Mouse (Mus musculus) heart, adult 11 months (tissue): ENCODE results near the gene Ptpn12.

ENCODE experiments used
- DNase-seq: peaks from one replicate; pipeline ENCODE4 v3.0.0; 2022

Ptpn12 gene

DNA sequence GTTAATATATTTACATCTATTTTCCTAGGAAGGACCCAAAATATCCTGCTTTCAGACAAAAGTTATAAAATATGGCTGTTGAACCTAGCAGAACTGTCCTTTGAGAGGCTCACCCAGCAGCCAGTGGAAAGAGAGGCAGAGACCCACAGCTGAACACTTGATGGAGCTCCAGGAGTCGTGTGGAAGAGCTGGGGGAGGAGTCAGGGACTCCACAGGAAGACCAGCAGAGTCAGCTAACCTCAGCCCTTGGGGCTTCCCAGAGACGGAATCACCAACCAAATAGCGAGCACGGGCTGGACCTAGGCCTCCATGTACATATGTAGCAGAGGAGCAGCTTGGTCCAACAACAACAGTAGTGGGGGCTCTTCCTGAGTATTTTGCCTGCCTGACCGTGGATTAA lies 38.6 kb downstream of the Ptpn12 start:
- peak; percentile 96 for DNase-seq

DNA sequence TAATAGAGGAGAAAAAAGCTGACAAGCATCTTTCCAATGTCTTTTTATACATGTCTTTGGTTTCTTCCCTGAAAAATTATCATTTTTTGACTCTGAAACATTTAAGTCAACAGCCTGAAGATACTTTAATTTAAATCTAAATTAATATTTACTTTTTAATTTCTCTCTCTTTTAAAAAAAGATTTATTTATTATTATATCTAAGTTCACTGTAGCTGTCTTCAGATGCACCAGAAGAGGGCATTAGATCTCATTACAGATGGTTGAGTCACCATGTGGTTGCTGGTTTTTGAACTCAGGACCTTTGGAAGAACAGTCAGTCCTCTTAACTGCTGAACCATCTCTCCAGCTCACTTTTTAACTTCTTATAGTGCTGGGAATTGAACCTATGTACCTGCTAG lies 44.8 kb downstream of the Ptpn12 start:
- no peak for DNase-seq

DNA sequence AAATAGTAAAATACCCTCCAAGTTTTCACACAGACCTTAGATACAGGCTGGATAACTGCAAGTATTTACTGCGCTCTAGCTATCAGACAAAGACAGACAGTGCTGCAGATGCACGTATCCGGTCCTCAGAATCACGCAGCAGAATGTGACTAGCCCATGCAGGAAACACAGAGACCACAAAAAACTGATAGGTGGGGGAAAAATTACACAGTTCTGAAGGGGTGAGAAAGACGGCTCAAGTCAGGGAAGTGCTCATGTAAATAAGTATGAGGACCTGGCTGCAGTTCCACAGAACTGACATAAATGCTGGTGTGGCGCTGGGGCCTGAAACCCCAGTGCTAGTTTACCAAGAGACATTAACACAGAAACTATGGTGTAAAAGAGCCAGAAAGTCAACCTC lies 53.0 kb downstream of the Ptpn12 start:
- DNase-seq, result no peak

DNA sequence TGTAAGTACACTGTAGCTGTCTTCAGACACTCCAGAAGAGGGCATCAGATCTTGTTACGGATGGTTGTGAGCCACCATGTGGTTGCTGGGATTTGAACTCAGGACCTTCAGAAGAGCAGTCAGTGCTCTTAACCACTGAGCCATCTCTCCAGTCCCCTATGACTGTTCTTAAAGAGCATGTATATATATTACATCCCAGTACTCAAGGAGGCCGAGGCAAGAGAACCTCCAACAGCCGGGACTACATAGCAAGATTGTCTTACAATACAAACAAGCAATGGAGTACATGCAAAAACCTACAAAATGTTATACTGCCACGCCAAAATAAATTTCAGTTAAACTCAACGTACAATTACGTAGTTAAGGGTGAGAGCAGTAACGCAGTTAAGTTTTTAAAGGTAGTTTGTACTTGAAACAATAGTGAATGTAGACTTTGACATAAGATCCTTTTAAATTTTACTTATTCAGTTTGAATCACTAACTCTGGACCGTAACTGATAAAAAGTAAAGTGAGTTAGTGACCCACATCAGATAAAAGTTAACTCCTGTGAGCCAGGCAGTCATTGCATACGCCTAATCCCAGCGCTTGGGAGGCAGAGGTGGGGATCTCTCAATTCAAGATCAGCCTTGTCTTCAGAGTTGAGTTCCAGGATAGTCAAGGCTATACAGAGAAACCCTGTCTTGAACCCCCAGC lies 53.9 kb downstream of the Ptpn12 start:
- DNase-seq, result no peak

DNA sequence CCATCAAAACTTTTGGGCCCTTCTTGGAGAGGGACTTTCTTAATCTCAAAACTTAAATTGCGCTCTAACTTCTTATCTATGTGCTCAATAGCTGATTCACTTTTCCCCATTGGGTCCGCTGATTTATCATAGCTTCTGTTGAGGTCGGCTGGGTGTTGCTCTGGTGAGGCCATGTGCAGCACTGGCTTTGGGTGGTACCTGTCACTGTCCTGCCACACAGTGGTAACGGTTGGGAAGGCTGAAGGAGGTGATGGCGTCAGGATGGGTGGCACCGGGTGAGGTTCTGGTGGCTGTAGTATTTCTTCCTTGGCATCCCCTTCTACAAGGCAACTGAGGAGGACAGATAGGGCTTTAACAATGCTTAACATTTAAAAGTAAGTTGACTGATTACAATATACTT lies 57.3 kb downstream of the Ptpn12 start:
- no peak for DNase-seq

DNA sequence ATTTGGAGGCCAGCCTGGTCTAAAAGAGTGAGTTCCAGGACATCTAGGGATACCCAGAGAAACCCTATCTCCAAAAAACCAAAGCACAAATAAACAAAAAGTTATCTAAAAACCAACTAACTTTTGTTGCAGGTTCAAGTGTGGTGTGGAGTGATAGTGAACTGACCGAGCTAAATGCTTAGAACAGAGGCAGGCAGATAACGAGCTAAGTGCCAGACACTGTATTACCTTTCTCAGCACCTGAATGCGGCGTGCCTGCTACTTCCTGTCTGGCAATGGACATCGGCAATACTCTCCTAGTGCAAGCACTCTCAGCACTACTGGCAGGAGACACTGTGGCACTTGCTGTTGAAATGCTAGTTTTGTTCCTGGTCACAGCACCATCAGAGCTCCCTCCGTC lies 58.2 kb downstream of the Ptpn12 start:
- DNase-seq, result no peak

DNA sequence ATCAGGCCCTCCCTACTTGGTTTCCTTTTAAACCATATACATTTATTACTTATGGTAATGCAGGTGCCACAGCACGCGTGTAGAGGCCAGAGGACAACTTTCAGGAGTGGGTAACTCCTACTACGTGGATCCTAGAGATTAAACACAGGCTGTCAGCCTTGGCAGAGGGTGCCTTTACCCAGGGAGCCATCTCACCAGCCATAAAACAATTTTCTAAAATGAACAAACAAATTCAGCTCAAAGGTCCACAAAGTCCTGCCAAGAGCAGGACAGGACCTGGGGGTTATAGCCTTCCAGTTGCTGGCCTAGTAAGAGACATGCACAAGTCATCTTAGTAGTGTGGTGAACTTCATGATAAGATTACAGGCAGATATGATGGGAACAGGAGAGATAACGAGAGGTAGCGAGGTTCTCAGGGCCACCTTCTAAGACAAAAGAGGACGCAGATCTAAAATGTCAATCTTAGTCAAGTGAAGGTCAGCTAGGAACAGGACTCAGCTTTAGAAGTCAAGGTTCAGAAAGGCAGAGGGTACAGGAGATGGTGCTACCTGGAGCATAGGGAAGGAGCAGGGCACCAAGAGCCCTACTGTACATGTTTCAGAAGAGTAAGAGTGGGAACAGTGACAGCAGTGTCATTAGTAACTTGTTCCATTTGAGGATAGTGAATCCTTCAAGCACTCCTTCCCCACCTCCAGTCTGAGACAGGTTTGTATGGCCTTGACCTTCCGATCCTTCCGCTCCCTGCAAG lies 65.5 kb downstream of the Ptpn12 start:
- peak; percentile 52 for DNase-seq

DNA sequence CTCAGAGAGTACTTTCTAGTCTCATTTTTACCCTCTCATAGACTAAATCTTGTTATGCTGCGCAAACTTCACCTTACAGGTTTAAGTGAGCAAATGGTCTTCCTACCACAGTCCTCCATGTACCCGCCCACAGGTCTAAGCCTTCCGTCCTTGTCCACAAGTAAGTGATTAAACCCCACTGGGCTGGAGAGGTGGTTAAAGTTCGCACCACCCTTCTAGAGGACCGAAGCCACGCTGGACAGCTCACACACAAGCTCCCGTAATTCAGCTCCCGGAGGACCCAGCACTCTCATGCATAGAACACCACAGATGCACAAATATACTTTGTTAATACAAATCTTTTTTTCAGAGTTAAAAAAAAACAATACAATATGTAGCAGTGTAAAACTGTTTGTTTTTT lies 69.4 kb downstream of the Ptpn12 start:
- peak; percentile 40 for DNase-seq

DNA sequence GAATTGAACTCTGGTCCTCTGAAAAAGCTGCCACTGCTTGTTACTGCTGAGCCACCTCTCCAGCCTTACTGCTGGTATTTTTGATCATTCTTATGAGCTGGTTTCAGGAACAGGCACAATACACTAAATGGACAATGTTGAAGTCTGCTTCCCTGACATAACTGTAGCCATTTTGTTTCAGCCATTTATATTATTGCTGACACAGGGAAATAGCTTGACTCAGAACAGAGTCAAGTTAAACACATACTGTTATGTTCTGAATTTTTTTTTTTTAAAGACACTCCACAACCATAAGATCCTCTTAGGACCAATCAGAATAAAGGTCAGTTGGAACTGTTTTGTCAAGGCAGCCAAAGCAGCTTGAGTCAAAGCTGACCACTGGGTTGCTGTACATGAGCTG lies 72.2 kb downstream of the Ptpn12 start:
- DNase-seq, result no peak

DNA sequence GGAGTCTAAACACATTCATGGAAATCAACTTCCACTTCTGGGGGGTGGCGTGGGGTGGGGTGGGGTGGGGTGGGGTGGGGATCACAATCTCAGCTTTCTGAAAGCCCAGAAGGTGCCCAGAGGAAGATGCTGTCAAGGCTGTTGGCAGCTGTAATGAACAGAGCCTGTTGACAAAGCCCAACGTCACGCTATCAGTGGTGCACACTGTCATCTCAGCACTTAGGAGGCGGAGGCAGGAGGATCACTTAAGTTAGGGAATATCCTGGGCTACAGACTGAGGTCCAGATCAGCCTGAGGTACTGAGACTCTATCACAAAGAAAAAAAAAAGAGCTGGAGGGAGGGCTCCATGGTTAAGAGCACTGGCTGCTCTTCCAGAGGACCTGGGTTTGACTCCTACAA lies 81.0 kb downstream of the Ptpn12 start:
- no peak for DNase-seq

DNA sequence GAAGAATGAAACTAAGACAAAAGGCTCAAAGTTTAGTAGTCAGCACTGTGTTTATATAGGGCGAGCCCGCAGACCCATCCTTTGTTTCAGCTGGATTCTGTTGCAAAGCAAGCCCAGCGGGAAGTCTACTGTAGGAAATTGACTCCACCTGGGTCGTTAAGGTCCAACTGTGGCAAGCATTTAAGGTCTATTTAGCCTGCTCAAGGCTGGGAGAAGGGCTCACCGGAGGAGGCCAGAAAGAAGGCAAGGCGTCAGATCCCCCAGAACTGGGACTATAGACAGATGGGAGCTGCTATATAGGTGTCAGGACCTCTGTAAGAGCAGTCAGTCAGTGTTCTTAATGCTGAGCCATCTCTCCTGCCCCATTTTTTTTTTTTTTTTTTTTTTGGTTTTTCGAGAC lies 81.7 kb downstream of the Ptpn12 start:
- DNase-seq, result peak; percentile 66

DNA sequence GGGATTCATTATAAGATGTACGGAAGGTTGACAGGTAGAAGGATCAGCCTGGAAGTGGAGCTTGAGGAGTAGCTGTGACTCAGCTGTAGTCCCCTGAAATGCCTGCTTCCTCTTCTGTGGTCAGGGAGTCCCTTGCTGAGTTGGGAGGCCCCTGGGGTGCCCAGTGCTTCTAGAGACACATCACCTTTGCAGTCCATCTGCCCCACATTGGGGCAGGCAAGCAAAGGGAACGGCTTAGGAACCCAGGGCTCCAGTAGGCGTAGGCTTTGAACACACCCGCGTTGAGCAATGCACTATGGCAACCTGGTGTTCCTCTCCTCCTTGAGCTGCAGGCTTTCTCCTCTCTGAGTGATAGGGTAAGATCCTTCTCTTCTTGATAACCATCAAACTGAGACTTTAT lies 82.6 kb downstream of the Ptpn12 start:
- peak; percentile 45 for DNase-seq

DNA sequence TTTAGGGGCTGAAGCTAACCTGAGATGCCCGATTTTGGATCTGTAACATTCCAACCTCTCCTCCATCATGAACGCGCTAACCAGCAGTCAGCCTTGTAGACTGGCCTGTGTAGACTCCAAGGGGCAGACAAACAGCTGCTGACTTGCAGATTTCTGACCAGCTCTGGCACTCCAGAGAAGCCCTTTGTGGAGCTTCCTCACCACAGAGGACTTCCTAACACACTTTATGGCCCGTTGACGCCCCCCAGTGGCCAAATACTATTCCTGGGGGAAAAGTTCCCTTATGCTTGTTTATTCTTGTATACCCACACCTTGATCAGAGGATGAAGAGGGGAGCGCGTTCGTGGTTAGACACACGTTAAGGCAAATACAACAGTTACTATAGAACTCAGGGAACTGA lies 86.7 kb downstream of the Ptpn12 start:
- DNase-seq, result peak; percentile 90

DNA sequence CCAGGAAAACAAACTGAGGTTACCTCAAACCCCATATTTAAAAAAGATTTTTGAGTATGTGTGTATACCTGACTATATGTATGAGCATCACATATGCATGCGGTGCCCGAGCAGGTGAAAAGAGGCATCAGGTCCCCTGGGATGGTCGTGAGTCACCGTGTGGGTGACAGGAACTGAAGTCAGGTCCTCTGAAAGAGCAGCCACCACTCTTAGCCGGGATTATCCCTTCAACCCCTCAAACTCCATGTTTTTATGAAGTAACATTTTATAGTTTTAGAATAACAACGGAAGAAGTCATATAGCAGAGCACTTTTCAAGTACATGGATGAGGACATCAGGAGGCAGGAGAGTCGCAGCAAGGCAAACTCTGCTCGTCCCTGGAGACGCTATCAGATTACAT lies 87.2 kb downstream of the Ptpn12 start:
- peak; percentile 82 for DNase-seq

DNA sequence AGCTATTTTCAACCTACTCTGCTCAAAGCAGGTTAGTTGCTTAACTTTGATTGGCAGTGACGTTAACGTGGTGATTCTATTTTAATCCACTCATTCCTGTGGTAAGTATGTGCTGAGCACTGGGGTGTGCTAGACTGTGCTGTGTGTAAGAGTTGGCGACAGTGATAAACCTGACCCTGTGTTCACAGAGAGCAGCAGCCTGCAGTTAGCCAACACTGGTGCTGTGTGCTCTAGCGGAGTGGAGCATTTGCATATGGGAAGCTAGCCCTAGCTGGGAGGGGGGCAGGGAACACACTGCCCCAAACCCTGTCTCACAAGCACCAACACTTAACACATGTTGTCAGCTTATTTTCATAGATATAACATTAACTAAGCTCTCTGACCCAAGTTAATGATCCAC lies 87.8 kb downstream of the Ptpn12 start:
- peak; percentile 89 for DNase-seq

DNA sequence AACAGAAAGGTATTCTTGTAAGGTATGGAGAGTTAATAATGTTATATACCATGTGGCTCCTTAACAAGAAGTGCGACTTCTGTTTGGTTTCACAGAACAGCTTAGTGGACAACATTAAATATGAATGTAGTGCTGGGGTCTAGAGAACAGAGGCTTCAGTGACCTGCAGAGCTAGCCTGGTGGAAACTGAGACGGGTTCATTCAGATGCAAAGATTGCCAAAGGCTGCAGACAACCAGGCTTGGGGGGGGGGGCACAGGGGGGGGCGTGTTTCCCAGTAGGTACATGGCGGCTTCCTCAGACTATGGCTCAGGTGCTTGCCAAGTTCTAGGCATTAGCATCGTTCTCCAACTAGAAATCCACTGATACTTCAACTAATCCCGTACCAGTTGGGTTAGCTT lies 91.3 kb downstream of the Ptpn12 start:
- peak; percentile 9 for DNase-seq

DNA sequence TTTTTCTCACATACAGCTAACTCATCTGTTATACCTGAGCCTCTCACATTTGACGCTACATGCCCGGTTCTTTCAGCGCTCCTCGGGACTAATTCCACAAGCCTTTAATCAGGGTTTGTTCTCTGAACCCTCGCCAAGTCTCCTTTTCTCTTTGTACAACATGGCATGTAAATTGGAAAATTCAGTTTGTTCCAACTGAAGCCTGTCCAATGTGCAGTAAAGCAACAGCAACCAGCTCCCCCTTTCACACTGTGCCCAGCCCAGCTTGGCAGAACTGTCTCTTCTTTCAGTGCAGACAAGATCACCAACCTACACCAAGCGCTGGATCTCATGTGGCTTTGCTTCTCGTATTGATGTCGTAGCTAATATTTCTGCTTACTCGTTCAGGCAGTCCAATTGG lies 92.4 kb downstream of the Ptpn12 start:
- DNase-seq, result peak; percentile 30

DNA sequence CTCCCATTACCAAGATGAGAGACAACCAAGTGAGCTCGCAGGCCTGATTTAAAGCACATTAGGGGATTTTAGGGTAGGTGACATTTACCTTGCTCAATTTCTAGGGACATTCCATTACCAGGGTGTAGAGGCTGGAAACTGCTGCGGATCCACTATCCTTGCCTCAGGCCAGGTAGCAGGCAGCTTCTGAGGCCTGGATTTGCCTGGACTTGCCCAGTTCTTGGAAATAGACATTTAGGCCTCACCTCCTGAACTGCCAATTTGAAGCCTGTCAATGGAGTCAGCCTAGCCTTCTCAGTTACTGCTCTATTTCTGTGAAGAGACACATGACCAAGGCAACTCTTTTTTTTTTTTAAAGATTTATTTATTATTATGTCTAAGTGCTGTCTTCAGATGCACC lies 94.8 kb downstream of the Ptpn12 start:
- DNase-seq, result peak; percentile 61

DNA sequence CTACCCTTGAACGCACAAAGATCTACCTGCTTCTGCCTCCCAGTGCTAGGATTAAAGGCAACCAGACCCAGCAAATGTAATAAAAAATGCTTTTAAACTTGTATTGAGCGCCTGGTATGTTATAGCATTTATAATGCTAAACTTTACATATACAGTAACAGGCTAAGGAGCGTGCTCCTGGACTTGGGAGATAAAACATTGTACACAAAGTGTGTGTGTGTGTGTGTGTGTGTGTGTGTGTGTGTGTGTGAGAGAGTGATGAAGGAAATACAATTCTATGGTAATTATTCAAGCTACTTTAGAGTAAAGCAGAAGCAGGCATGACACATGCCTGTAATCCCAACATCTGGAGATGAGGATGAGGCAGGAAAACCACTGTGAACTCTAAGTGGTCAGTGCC lies 99.4 kb downstream of the Ptpn12 start, which contains the start of gene Rsbn1l:
Gene Rsbn1l, minus strand, starts transcription at position 101 of the 400 bp plus-strand sequence.
- DNase-seq, result no peak

DNA sequence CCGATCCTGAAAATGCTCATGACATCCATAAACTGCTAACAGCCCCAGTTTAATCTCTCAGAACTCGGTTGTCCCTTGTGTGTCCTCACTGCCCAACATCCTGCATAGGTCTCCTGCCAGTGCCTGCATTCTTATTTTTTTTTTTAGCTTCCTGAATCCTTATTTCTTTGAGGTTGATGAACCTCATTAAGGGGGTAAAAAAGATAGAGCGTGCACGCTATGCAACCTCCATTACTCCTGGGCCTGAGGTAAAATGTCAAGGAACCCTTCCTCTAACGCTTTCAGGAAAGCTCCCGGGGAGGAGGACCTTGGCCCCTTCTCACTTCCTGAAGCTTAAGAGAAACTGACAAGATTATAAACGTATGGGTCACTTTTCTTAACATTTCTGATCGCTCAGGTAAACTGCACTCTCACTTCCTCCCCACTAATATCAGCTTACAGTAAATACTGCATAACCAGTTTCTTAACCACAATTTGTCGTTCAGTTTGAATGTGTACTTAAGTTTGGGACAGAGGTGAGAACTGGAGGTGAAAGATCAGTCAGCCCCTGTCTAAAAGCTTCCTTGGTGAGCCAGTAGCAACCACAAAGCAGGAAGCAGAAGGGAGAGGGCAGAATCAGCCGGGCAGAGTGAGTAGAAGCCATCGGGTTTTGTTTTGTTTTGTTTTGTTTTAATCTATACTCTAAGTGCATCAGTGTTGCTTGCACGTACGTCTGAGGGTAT lies 100.4 kb downstream of the Ptpn12 start:
- DNase-seq, result peak; percentile 83

DNA sequence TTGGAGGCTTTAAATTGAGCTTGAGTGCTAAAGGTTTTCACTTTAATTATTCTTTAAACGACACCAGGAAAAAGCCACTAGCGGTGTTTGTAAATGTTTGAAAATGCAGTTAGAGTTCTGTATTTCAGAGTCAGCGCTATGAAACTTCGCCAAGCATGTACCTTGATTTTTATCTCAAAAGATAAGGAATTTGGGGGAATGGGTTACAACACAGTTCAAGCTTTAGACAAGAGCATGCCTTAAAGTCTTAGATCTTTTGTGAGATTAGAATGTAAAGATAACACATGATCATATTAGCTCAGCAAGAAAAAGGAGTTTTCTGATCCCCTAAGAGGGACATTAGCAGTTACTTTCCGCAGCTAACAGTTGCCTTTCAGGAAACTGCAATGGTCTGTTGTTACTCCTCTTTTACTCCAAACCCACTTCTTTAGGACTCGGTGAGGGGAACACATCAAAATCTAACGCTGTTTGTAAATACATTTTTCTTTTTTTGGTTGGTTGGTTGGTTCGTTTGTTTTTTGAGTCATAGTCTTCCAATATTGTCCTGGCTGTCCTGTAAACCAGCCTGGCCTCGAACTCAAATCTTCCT lies 103.3 kb downstream of the Ptpn12 start:
- peak; percentile 11 for DNase-seq

DNA sequence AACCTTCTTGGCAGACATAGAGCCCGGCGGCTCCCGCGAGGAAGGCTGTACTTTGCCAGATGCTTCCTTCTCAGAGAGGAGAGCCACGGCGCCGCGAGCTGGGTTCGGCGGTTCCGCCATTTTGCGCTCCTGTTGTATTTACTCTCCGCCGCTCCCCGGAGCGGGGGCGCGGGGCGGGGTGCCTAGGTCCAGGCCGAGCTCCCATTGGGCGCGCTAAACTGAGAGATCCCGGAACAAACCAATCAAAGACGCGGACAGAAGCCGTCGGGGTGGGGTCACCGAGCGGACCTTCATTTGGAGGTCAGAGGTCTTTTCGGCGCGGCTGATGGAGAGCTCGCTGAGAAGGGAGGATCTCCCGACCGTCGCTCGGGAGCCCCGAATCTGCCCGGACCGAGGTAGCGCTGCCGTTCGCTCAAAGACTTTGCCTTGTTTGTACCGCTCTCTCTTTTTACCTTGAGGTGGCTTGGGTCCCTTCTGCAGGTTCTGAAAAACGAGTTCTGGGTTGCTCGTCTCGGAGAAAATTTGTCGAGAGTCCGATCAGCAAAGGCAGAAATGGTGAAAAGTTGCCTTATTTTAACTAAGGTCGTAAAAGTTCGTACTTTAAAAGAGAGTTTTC lies 103.9 kb downstream of the Ptpn12 start:
- peak; percentile 100 for DNase-seq
